Mouse (Mus musculus): Measurements from ENCODE around the gene Prune1.
A peak's percentile ranks its signal among the peaks of the same experiment; 100 is the strongest.

Prune1 gene

GRCm38 (mm10) chr3:95306244-95306643 lies 24.4 kb upstream of the Prune1 start:
- DNase-seq (ENCODE audit: low spot score in 2 of 2): no peak

- no peak for DNase-seq (ENCODE audit: low spot score in 2 of 2)
Measured at GRCm38 (mm10) chr3:95301204-95301796, 19.4 kb upstream of the Prune1 start.

- no peak for DNase-seq (ENCODE audit: low spot score in 2 of 2)
Measured at GRCm38 (mm10) chr3:95298018-95298417, 16.1 kb upstream of the Prune1 start.

- DNase-seq (ENCODE audit: low spot score in 2 of 2): peak in 1 of 2 experiments; percentile 33
Measured at GRCm38 (mm10) chr3:95296103-95296469, 14.2 kb upstream of the Prune1 start.

- no peak for DNase-seq (ENCODE audit: low spot score in 2 of 2)
Measured at GRCm38 (mm10) chr3:95295321-95296102, 13.6 kb upstream of the Prune1 start.

- DNase-seq (ENCODE audit: low spot score in 2 of 2): no peak
Measured at GRCm38 (mm10) chr3:95294718-95295117, 12.8 kb upstream of the Prune1 start.

GRCm38 (mm10) chr3:95294316-95294715 lies 12.4 kb upstream of the Prune1 start:
- no peak for DNase-seq (ENCODE audit: low spot score in 2 of 2)

- no peak for DNase-seq (ENCODE audit: low spot score in 2 of 2)
Measured at GRCm38 (mm10) chr3:95293537-95293936, 11.7 kb upstream of the Prune1 start.

- DNase-seq (ENCODE audit: low spot score in 2 of 2): no peak
Measured at GRCm38 (mm10) chr3:95292899-95293298, 11.0 kb upstream of the Prune1 start.

GRCm38 (mm10) chr3:95291041-95291440 lies 9.2 kb upstream of the Prune1 start:
- DNase-seq (ENCODE audit: low spot score in 2 of 2): no peak

- no peak for DNase-seq (ENCODE audit: low spot score in 2 of 2)
Measured at GRCm38 (mm10) chr3:95290156-95290555, 8.3 kb upstream of the Prune1 start.

GRCm38 (mm10) chr3:95289419-95289818 lies 7.5 kb upstream of the Prune1 start:
- no peak for DNase-seq (ENCODE audit: low spot score in 2 of 2)

- DNase-seq (ENCODE audit: low spot score in 2 of 2): no peak
Measured at GRCm38 (mm10) chr3:95287541-95287940, 5.7 kb upstream of the Prune1 start.

- DNase-seq (ENCODE audit: low spot score in 2 of 2): no peak
Measured at GRCm38 (mm10) chr3:95286510-95286909, 4.6 kb upstream of the Prune1 start.

GRCm38 (mm10) chr3:95286011-95286410 lies 4.1 kb upstream of the Prune1 start:
- DNase-seq (ENCODE audit: low spot score in 2 of 2): no peak

- no peak for DNase-seq (ENCODE audit: low spot score in 2 of 2)
Measured at GRCm38 (mm10) chr3:95285390-95285789, 3.5 kb upstream of the Prune1 start.

- no peak for DNase-seq (ENCODE audit: low spot score in 2 of 2)
Measured at GRCm38 (mm10) chr3:95284501-95285281, 2.8 kb upstream of the Prune1 start.

- DNase-seq (ENCODE audit: low spot score in 2 of 2): no peak
Measured at GRCm38 (mm10) chr3:95284062-95284461, 2.2 kb upstream of the Prune1 start.

GRCm38 (mm10) chr3:95283589-95283941 lies 1.7 kb upstream of the Prune1 start:
- no peak for DNase-seq (ENCODE audit: low spot score in 2 of 2)

- DNase-seq (ENCODE audit: low spot score in 2 of 2): peak; percentile 72 to 75
Measured at GRCm38 (mm10) chr3:95282865-95283588, 1.2 kb upstream of the Prune1 start.

GRCm38 (mm10) chr3:95282381-95282864 lies 547 bp upstream of the Prune1 start:
- peak in 1 of 2 experiments; percentile 26 for DNase-seq (ENCODE audit: low spot score in 2 of 2)

GRCm38 (mm10) chr3:95280747-95281146 lies 1.1 kb downstream of the Prune1 start:
- DNase-seq (ENCODE audit: low spot score in 2 of 2): peak; percentile 39 to 43
